Mouse (Mus musculus) C2C12 (cell line): ENCODE results near the gene Cpt1b. TPM values are rescaled to one million over a fixed set of nuclear protein-coding genes. Genes with fewer than 3 reads are reported as not detected.

ENCODE experiments used
- H3K27me3 ChIP-seq: one replicate; pipeline ENCODE4 v1.6.1; 2011; ENCODE audit not compliant: control insufficient read depth, insufficient read depth, insufficient read length
- H3K36me3 ChIP-seq: one replicate; pipeline ENCODE4 v1.6.1; 2011; ENCODE audit not compliant: control insufficient read depth, insufficient read depth
- H3K4me3 ChIP-seq: one replicate; pipeline ENCODE4 v1.5.1; 2011; ENCODE audit warnings: mild to moderate bottlenecking, control low read depth; ENCODE audit not compliant: poor library complexity, insufficient read depth, severe bottlenecking
- H3K79me2 ChIP-seq: one replicate; pipeline ENCODE4 v1.6.1; 2011; ENCODE audit not compliant: control insufficient read depth, insufficient read depth
- H3K79me3 ChIP-seq: one replicate; pipeline ENCODE4 v1.6.1; 2011; ENCODE audit warnings: low read depth, control low read depth
- H3ac ChIP-seq: one replicate; pipeline ENCODE3; 2011; ENCODE audit warnings: low read depth; ENCODE audit not compliant: control insufficient read depth, insufficient read length
- CEBPB ChIP-seq: IDR thresholded peaks from one replicate; pipeline ENCODE4 v1.6.1; 2011; ENCODE audit warnings: low read depth, mild to moderate bottlenecking, control low read depth, moderate library complexity
- CTCF ChIP-seq: IDR thresholded peaks from one replicate; pipeline ENCODE4 v1.5.1; 2011; ENCODE audit not compliant: control insufficient read depth, insufficient read depth, insufficient read length
- FOSL1 ChIP-seq: IDR thresholded peaks from one replicate; pipeline ENCODE4 v1.8.0; 2011; ENCODE audit warnings: mild to moderate bottlenecking, low read length; ENCODE audit not compliant: poor library complexity, insufficient read depth, severe bottlenecking
- MAX ChIP-seq: IDR thresholded peaks from one replicate; pipeline ENCODE4 v1.6.1; 2011; ENCODE audit warnings: mild to moderate bottlenecking, control low read depth
- MYOD1 ChIP-seq: IDR thresholded peaks from one replicate; pipeline ENCODE4 v1.6.1; 2011; ENCODE audit warnings: low read depth; ENCODE audit not compliant: control insufficient read depth, insufficient read length
- MYOG ChIP-seq: IDR thresholded peaks from one replicate; pipeline ENCODE4 v1.6.1; 2011; ENCODE audit not compliant: control insufficient read depth, insufficient read length; ENCODE audit errors: extremely low read depth
- USF1 ChIP-seq: IDR thresholded peaks from one replicate; pipeline ENCODE4 v1.6.1; 2011; ENCODE audit warnings: low read depth, mild to moderate bottlenecking, control low read depth, moderate library complexity
- polyA plus RNA-seq: library from polyadenylated mRNA; unstranded; fragments of >200 nt; fragmentation: generic; extraction: Trizol; gene quantifications from one replicate; pipeline ENCODE4 v1.2.1, GENCODE M21; 2012; ENCODE audit warnings: missing spikeins

Cpt1b gene
- polyA plus RNA-seq, 1 experiment, result 2.5 TPM

- Histone ChIP-seq H3K27me3 (peaks cover 3% of the 10 kb centered on the region), H3K36me3 (no peaks in the 10 kb centered on the region), H3K79me2 (no peaks in the 10 kb centered on the region), H3K79me3 (no peaks in the 10 kb centered on the region), H3ac (no peak overlapping the region), H3K4me3 (no peak overlapping the region)
- TF ChIP-seq CTCF, result peak; percentile 39
- TF ChIP-seq USF1, result no peak
- TF ChIP-seq MYOD1, result no peak
- no peak for TF ChIP-seq MAX
- TF ChIP-seq CEBPB, result no peak
- TF ChIP-seq MYOG, result no peak
Observed at GRCm38 (mm10) chr15:89468577-89468976, 42.9 kb upstream of the Cpt1b start.

GRCm38 (mm10) chr15:89465052-89465451, 39.4 kb upstream of the Cpt1b start:
- TF ChIP-seq MAX (no peak), MYOD1 (no peak), CTCF (no peak), USF1 (no peak), CEBPB (no peak), MYOG (no peak), FOSL1 (no peak)
- no peak overlapping the region for H3ac ChIP-seq
- H3K4me3 ChIP-seq, result no peak overlapping the region
- no peaks in the 10 kb centered on the region for H3K36me3 ChIP-seq
- H3K79me3 ChIP-seq, result no peaks in the 10 kb centered on the region
- no peaks in the 10 kb centered on the region for H3K79me2 ChIP-seq
- H3K27me3 ChIP-seq, result peaks cover 28% of the 10 kb centered on the region

- H3K79me3 ChIP-seq, result no peaks in the 10 kb centered on the region
- no peaks in the 10 kb centered on the region for H3K79me2 ChIP-seq
- TF ChIP-seq MYOG (no peak), CTCF (peak; percentile 12)
- peaks cover 41% of the 10 kb centered on the region for H3K27me3 ChIP-seq
- no peaks in the 10 kb centered on the region for H3K36me3 ChIP-seq
- H3K4me3 ChIP-seq, result no peak overlapping the region
- no peak overlapping the region for H3ac ChIP-seq
Observed at GRCm38 (mm10) chr15:89463334-89464235, 37.9 kb upstream of the Cpt1b start.

GRCm38 (mm10) chr15:89462176-89462575, 36.5 kb upstream of the Cpt1b start:
- H3K36me3 ChIP-seq, result no peaks in the 10 kb centered on the region
- H3ac ChIP-seq, result no peak overlapping the region
- no peaks in the 10 kb centered on the region for H3K79me2 ChIP-seq
- no peak for TF ChIP-seq FOSL1
- no peak for TF ChIP-seq MAX
- no peak for TF ChIP-seq CTCF
- no peak for TF ChIP-seq MYOG
- TF ChIP-seq USF1, result no peak
- no peaks in the 10 kb centered on the region for H3K79me3 ChIP-seq
- H3K4me3 ChIP-seq, result no peak overlapping the region
- H3K27me3 ChIP-seq, result peaks cover 55% of the 10 kb centered on the region

GRCm38 (mm10) chr15:89461321-89461720, 35.7 kb upstream of the Cpt1b start:
- Histone ChIP-seq H3K79me2 (no peaks in the 10 kb centered on the region), H3K36me3 (no peaks in the 10 kb centered on the region), H3ac (no peak overlapping the region), H3K79me3 (no peaks in the 10 kb centered on the region), H3K4me3 (no peak overlapping the region), H3K27me3 (peaks cover 62% of the 10 kb centered on the region)
- TF ChIP-seq FOSL1, result no peak
- no peak for TF ChIP-seq MYOD1
- no peak for TF ChIP-seq MYOG
- TF ChIP-seq USF1, result no peak
- no peak for TF ChIP-seq CEBPB
- no peak for TF ChIP-seq CTCF
- no peak for TF ChIP-seq MAX

- no peak overlapping the region for H3ac ChIP-seq
- no peaks in the 10 kb centered on the region for H3K79me2 ChIP-seq
- H3K36me3 ChIP-seq, result no peaks in the 10 kb centered on the region
- H3K4me3 ChIP-seq, result no peak overlapping the region
- no peaks in the 10 kb centered on the region for H3K79me3 ChIP-seq
- peaks cover 70% of the 10 kb centered on the region for H3K27me3 ChIP-seq
- TF ChIP-seq CEBPB, result no peak
- TF ChIP-seq FOSL1, result no peak
- TF ChIP-seq MYOD1, result no peak
- TF ChIP-seq MYOG, result no peak
- no peak for TF ChIP-seq MAX
- no peak for TF ChIP-seq CTCF
- TF ChIP-seq USF1, result no peak
Observed at GRCm38 (mm10) chr15:89460298-89460697, 34.6 kb upstream of the Cpt1b start.
